Mouse (Mus musculus): ENCODE measurements at regions not wholly inside any gene's neighbourhood (a gene's known extent, or its start where the extent isn't known, plus 50 kb on each side); places are given as distances from the start of the nearest gene placed in this dataset.

GRCm38 (mm10) chr2:46261618-46262017 lies 1144.4 kb upstream of the Zeb2 start:
- TF ChIP-seq POLR2A (IDR thresholded peaks at IDR 0.05; ENCODE audit: borderline replicate concordance, insufficient read depth, low read length) = no peak
- no peak for TF ChIP-seq CTCF (IDR thresholded peaks at IDR 0.05; ENCODE audit: borderline replicate concordance, insufficient read depth, low read depth, low read length)
- no peaks in the 10 kb centered on the region for H3K4me1 ChIP-seq (ENCODE audit: control insufficient read depth, insufficient read depth, low read length)
- WGBS = 65% methylated on average over 1 of the region's 1 CpGs
- no peak overlapping the region for H3K4me3 ChIP-seq (replicated peaks; ENCODE audit: insufficient read depth, low read depth, low read length)
- H3K27ac ChIP-seq (ENCODE audit: insufficient read depth, low read length) = no peak overlapping the region
- no peaks in the 10 kb centered on the region for H3K27me3 ChIP-seq (ENCODE audit: control insufficient read depth, insufficient read depth, low read length)
- DNase-seq = no peak

- DNase-seq = no peak
- Histone ChIP-seq H3K27ac (ENCODE audit: insufficient read depth, low read length) (no peak overlapping the region), H3K4me1 (ENCODE audit: control insufficient read depth, insufficient read depth, low read length) (no peaks in the 10 kb centered on the region), H3K27me3 (ENCODE audit: control insufficient read depth, insufficient read depth, low read length) (no peaks in the 10 kb centered on the region), H3K4me3 (replicated peaks; ENCODE audit: insufficient read depth, low read depth, low read length) (no peak overlapping the region)
- WGBS = 94% methylated on average over 7 of the region's 7 CpGs
- TF ChIP-seq POLR2A (IDR thresholded peaks at IDR 0.05; ENCODE audit: borderline replicate concordance, insufficient read depth, low read length) = no peak
- TF ChIP-seq CTCF (IDR thresholded peaks at IDR 0.05; ENCODE audit: borderline replicate concordance, insufficient read depth, low read depth, low read length) = no peak
These were observed 1134.4 kb upstream of the Zeb2 start for GRCm38 (mm10) chr2:46251562-46251961.

- Histone ChIP-seq H3K27ac (ENCODE audit: insufficient read depth, low read length) (no peak overlapping the region), H3K27me3 (ENCODE audit: control insufficient read depth, insufficient read depth, low read length) (no peaks in the 10 kb centered on the region), H3K4me1 (ENCODE audit: control insufficient read depth, insufficient read depth, low read length) (no peaks in the 10 kb centered on the region), H3K4me3 (replicated peaks; ENCODE audit: insufficient read depth, low read depth, low read length) (no peak overlapping the region)
- WGBS = 52% methylated on average over 3 of the region's 3 CpGs
- no peak for DNase-seq
- no peak for TF ChIP-seq POLR2A (IDR thresholded peaks at IDR 0.05; ENCODE audit: borderline replicate concordance, insufficient read depth, low read length)
- TF ChIP-seq CTCF (IDR thresholded peaks at IDR 0.05; ENCODE audit: borderline replicate concordance, insufficient read depth, low read depth, low read length) = no peak
These were observed 1128.5 kb upstream of the Zeb2 start for GRCm38 (mm10) chr2:46245717-46246116.

- no peaks in the 10 kb centered on the region for H3K27me3 ChIP-seq (ENCODE audit: control insufficient read depth, insufficient read depth, low read length)
- 81% methylated on average over 3 of the region's 3 CpGs for WGBS
- H3K4me3 ChIP-seq (replicated peaks; ENCODE audit: insufficient read depth, low read depth, low read length) = no peak overlapping the region
- no peak overlapping the region for H3K27ac ChIP-seq (ENCODE audit: insufficient read depth, low read length)
- no peak for TF ChIP-seq CTCF (IDR thresholded peaks at IDR 0.05; ENCODE audit: borderline replicate concordance, insufficient read depth, low read depth, low read length)
- no peak for TF ChIP-seq POLR2A (IDR thresholded peaks at IDR 0.05; ENCODE audit: borderline replicate concordance, insufficient read depth, low read length)
- DNase-seq = no peak
- H3K4me1 ChIP-seq (ENCODE audit: control insufficient read depth, insufficient read depth, low read length) = no peaks in the 10 kb centered on the region
These were observed 1127.5 kb upstream of the Zeb2 start for GRCm38 (mm10) chr2:46244697-46245096.

GRCm38 (mm10) chr2:46242806-46243205 lies 1125.6 kb upstream of the Zeb2 start:
- Histone ChIP-seq H3K4me3 (replicated peaks; ENCODE audit: insufficient read depth, low read depth, low read length) (no peak overlapping the region), H3K27ac (ENCODE audit: insufficient read depth, low read length) (no peak overlapping the region), H3K4me1 (ENCODE audit: control insufficient read depth, insufficient read depth, low read length) (no peaks in the 10 kb centered on the region), H3K27me3 (ENCODE audit: control insufficient read depth, insufficient read depth, low read length) (no peaks in the 10 kb centered on the region)
- no peak for TF ChIP-seq POLR2A (IDR thresholded peaks at IDR 0.05; ENCODE audit: borderline replicate concordance, insufficient read depth, low read length)
- no peak for TF ChIP-seq CTCF (IDR thresholded peaks at IDR 0.05; ENCODE audit: borderline replicate concordance, insufficient read depth, low read depth, low read length)
- peak in 1 of 2 experiments; percentile 45 for DNase-seq

GRCm38 (mm10) chr2:46239874-46240273 lies 1122.7 kb upstream of the Zeb2 start:
- TF ChIP-seq POLR2A (IDR thresholded peaks at IDR 0.05; ENCODE audit: borderline replicate concordance, insufficient read depth, low read length) = no peak
- no peak for TF ChIP-seq CTCF (IDR thresholded peaks at IDR 0.05; ENCODE audit: borderline replicate concordance, insufficient read depth, low read depth, low read length)
- 86% methylated on average over 4 of the region's 4 CpGs for whole genome bisulfite sequencing
- Histone ChIP-seq H3K4me3 (replicated peaks; ENCODE audit: insufficient read depth, low read depth, low read length) (no peak overlapping the region), H3K4me1 (ENCODE audit: control insufficient read depth, insufficient read depth, low read length) (no peaks in the 10 kb centered on the region), H3K27me3 (ENCODE audit: control insufficient read depth, insufficient read depth, low read length) (no peaks in the 10 kb centered on the region), H3K27ac (ENCODE audit: insufficient read depth, low read length) (no peak overlapping the region)
- no peak for DNase-seq

GRCm38 (mm10) chr2:46230791-46231450 lies 1113.7 kb upstream of the Zeb2 start:
- Histone ChIP-seq H3K27ac (ENCODE audit: insufficient read depth, low read length) (no peak overlapping the region), H3K4me1 (ENCODE audit: control insufficient read depth, insufficient read depth, low read length) (no peaks in the 10 kb centered on the region), H3K4me3 (replicated peaks; ENCODE audit: insufficient read depth, low read depth, low read length) (no peak overlapping the region), H3K27me3 (ENCODE audit: control insufficient read depth, insufficient read depth, low read length) (no peaks in the 10 kb centered on the region)
- WGBS = 71% methylated on average over 2 of the region's 2 CpGs
- no peak for DNase-seq
- TF ChIP-seq CTCF (IDR thresholded peaks at IDR 0.05; ENCODE audit: borderline replicate concordance, insufficient read depth, low read depth, low read length) (no peak), POLR2A (IDR thresholded peaks at IDR 0.05; ENCODE audit: borderline replicate concordance, insufficient read depth, low read length) (no peak)

GRCm38 (mm10) chr2:46218336-46218957 lies 1101.3 kb upstream of the Zeb2 start:
- Histone ChIP-seq H3K4me1 (ENCODE audit: control insufficient read depth, insufficient read depth, low read length) (no peaks in the 10 kb centered on the region), H3K27ac (ENCODE audit: insufficient read depth, low read length) (no peak overlapping the region), H3K27me3 (ENCODE audit: control insufficient read depth, insufficient read depth, low read length) (no peaks in the 10 kb centered on the region), H3K4me3 (replicated peaks; ENCODE audit: insufficient read depth, low read depth, low read length) (no peak overlapping the region)
- WGBS = 93% methylated on average over 7 of the region's 7 CpGs
- TF ChIP-seq CTCF (IDR thresholded peaks at IDR 0.05; ENCODE audit: borderline replicate concordance, insufficient read depth, low read depth, low read length) (no peak), POLR2A (IDR thresholded peaks at IDR 0.05; ENCODE audit: borderline replicate concordance, insufficient read depth, low read length) (no peak)
- no peak for DNase-seq
